Mouse (Mus musculus) MEL (cell line): Measurements from ENCODE around the gene Ankrd36. TPM values are rescaled to one million over a fixed set of nuclear protein-coding genes. Genes with fewer than 3 reads are reported as not detected.
A peak's percentile ranks its signal among the peaks of the same experiment; 100 is the strongest.

ENCODE experiments used
- DNase-seq: peaks from one replicate; pipeline ENCODE4 v3.0.0; 2011; ENCODE audit warnings: low read depth, low spot score
- H3K27ac ChIP-seq: 2 replicates; pipeline ENCODE4 v1.5.1; 2012; ENCODE audit warnings: low read depth, mild to moderate bottlenecking, control low read depth, low read length, moderate library complexity; ENCODE audit not compliant: control insufficient read depth
- H3K27me3 ChIP-seq, 2 experiments: fragments of 150-350 bp in 1 of 2; sonication (generic) in 1 of 2; 2 replicates each; pipeline ENCODE4 v1.6.1; 2012; ENCODE audit warnings: low read length in 2 of 2, mild to moderate bottlenecking in 2 of 2, improper control_type of control experiment in 1 of 2, moderate library complexity in 1 of 2; ENCODE audit not compliant: insufficient read depth in 2 of 2, control insufficient read depth in 1 of 2
- H3K36me3 ChIP-seq, 2 experiments: 2 replicates each; pipeline ENCODE4 v1.6.1; 2012 to 2014; ENCODE audit warnings: low read length in 2 of 2, improper control_type of control experiment in 1 of 2, inconsistent platforms in 1 of 2, mild to moderate bottlenecking in 1 of 2; ENCODE audit not compliant: insufficient read depth in 2 of 2, control insufficient read depth in 1 of 2
- H3K4me1 ChIP-seq, 2 experiments: fragments of 150-350 bp in 1 of 2; sonication (generic) in 1 of 2; 2 replicates each; pipeline ENCODE4 v1.6.1; 2012; ENCODE audit warnings: low read length in 2 of 2, improper control_type of control experiment in 1 of 2, mild to moderate bottlenecking in 1 of 2; ENCODE audit not compliant: insufficient read depth in 2 of 2, control insufficient read depth in 1 of 2
- H3K4me3 ChIP-seq, 2 experiments: fragments of 150-350 bp in 1 of 2; sonication (generic) in 1 of 2; 2 replicates each; pipeline ENCODE4 v1.5.1; 2012; ENCODE audit warnings: low read depth in 2 of 2, low read length in 2 of 2, mild to moderate bottlenecking in 2 of 2, moderate library complexity in 2 of 2, control low read depth in 1 of 2, improper control_type of control experiment in 1 of 2; ENCODE audit not compliant: control insufficient read depth in 1 of 2, insufficient read depth in 1 of 2
- H3K79me2 ChIP-seq: 2 replicates; pipeline ENCODE4 v1.6.1; 2012; ENCODE audit warnings: mild to moderate bottlenecking, low read length, moderate library complexity; ENCODE audit not compliant: control insufficient read depth, poor library complexity, insufficient read depth
- H3K9ac ChIP-seq: 2 replicates; pipeline ENCODE4 v1.6.1; 2012; ENCODE audit warnings: low read depth, mild to moderate bottlenecking, control low read depth, low read length, moderate library complexity; ENCODE audit not compliant: control insufficient read depth, poor library complexity, severe bottlenecking
- H3K9me3 ChIP-seq: fragments of 150-350 bp; sonication (generic); replicated peaks from 2 replicates; pipeline ENCODE4 v1.6.1; 2012; ENCODE audit warnings: mild to moderate bottlenecking, low read length, improper control_type of control experiment, moderate library complexity; ENCODE audit not compliant: insufficient read depth
- BHLHE40 ChIP-seq: IDR thresholded peaks from 2 replicates; pipeline ENCODE4 v1.6.1; 2012; ENCODE audit warnings: low read depth, mild to moderate bottlenecking, inconsistent platforms, low read length, improper control_type of control experiment, borderline replicate concordance
- CHD1 ChIP-seq: IDR thresholded peaks from 2 replicates; pipeline ENCODE4 v1.6.1; 2012; ENCODE audit warnings: low read depth, mild to moderate bottlenecking, inconsistent platforms, low read length, improper control_type of control experiment
- CHD2 ChIP-seq: IDR thresholded peaks from 2 replicates; pipeline ENCODE4 v1.6.1; 2011; ENCODE audit warnings: low read length, improper control_type of control experiment
- CTCF ChIP-seq, 3 experiments: IDR thresholded peaks in 2 of 3; conservative IDR thresholded peaks in 1 of 3; 2 replicates each; pipeline ENCODE4 v1.5.1; 2011 to 2012; ENCODE audit warnings: low read length in 3 of 3, low read depth in 2 of 3, mild to moderate bottlenecking in 2 of 3, improper control_type of control experiment in 1 of 3, inconsistent platforms in 1 of 3, mixed read lengths in 1 of 3, moderate library complexity in 1 of 3; ENCODE audit not compliant: control insufficient read depth in 1 of 3, insufficient read depth in 1 of 3, poor library complexity in 1 of 3, severe bottlenecking in 1 of 3
- E2F4 ChIP-seq: IDR thresholded peaks from 2 replicates; pipeline ENCODE4 v1.6.1; 2011; ENCODE audit warnings: low read depth, low read length, improper control_type of control experiment, borderline replicate concordance
- ELF1 ChIP-seq: IDR thresholded peaks from 2 replicates; pipeline ENCODE4 v1.6.1; 2014; ENCODE audit warnings: low read depth, mild to moderate bottlenecking, inconsistent platforms, low read length, improper control_type of control experiment, moderate library complexity
- EP300 ChIP-seq, 2 experiments: IDR thresholded peaks; 2 replicates each; pipeline ENCODE4 v1.6.1; 2011; ENCODE audit warnings: improper control_type of control experiment in 2 of 2, low read length in 2 of 2, low read depth in 1 of 2, mild to moderate bottlenecking in 1 of 2
- ETS1 ChIP-seq: IDR thresholded peaks from 2 replicates; pipeline ENCODE4 v1.6.1; 2012; ENCODE audit warnings: low read depth, mild to moderate bottlenecking, inconsistent platforms, low read length, improper control_type of control experiment, moderate library complexity
- GABPA ChIP-seq: IDR thresholded peaks from 2 replicates; pipeline ENCODE4 v1.6.1; 2012; ENCODE audit warnings: low read depth, mild to moderate bottlenecking, inconsistent platforms, low read length, improper control_type of control experiment, moderate library complexity
- MAFK ChIP-seq: IDR thresholded peaks from 2 replicates; pipeline ENCODE4 v1.6.1; 2011; ENCODE audit warnings: low read depth, mild to moderate bottlenecking, low read length, improper control_type of control experiment, borderline replicate concordance
- MEF2A ChIP-seq: IDR thresholded peaks from 2 replicates; pipeline ENCODE4 v1.6.1; 2014; ENCODE audit warnings: low read depth, mild to moderate bottlenecking, inconsistent platforms, low read length, improper control_type of control experiment; ENCODE audit not compliant: poor library complexity, insufficient replicate concordance, severe bottlenecking; ENCODE audit errors: extremely low read depth
- MXI1 ChIP-seq: IDR thresholded peaks from 2 replicates; pipeline ENCODE4 v1.6.1; 2011; ENCODE audit warnings: mild to moderate bottlenecking, low read depth, low read length, improper control_type of control experiment
- MYB ChIP-seq: IDR thresholded peaks from 2 replicates; pipeline ENCODE4 v1.6.1; 2011; ENCODE audit warnings: mild to moderate bottlenecking, low read depth, low read length, improper control_type of control experiment
- MYC ChIP-seq: IDR thresholded peaks from 2 replicates; pipeline ENCODE4 v1.6.1; 2011; ENCODE audit warnings: low read depth, mild to moderate bottlenecking, low read length, improper control_type of control experiment, moderate library complexity
- NRF1 ChIP-seq: IDR thresholded peaks from 2 replicates; pipeline ENCODE4 v1.6.1; 2014; ENCODE audit warnings: low read depth, mild to moderate bottlenecking, inconsistent platforms, low read length, improper control_type of control experiment, moderate library complexity; ENCODE audit not compliant: poor library complexity, insufficient read depth, severe bottlenecking
- POLR2A ChIP-seq, 2 experiments: IDR thresholded peaks; 2 replicates each; pipeline ENCODE4 v1.6.1; 2011 to 2012; ENCODE audit warnings: low read length in 2 of 2, mild to moderate bottlenecking in 2 of 2, control low read depth in 1 of 2, improper control_type of control experiment in 1 of 2, low read depth in 1 of 2, moderate library complexity in 1 of 2; ENCODE audit not compliant: control insufficient read depth in 1 of 2, insufficient read depth in 1 of 2, poor library complexity in 1 of 2
- POLR2AphosphoS2 ChIP-seq: IDR thresholded peaks from 2 replicates; pipeline ENCODE4 v1.6.1; 2011; ENCODE audit warnings: low read length, improper control_type of control experiment
- POLR2AphosphoS5 ChIP-seq: IDR thresholded peaks from 2 replicates; pipeline ENCODE4 v1.6.1; 2012; ENCODE audit warnings: low read depth, borderline replicate concordance, mild to moderate bottlenecking, inconsistent platforms, low read length, moderate library complexity, mixed read lengths
- RAD21 ChIP-seq: IDR thresholded peaks from 2 replicates; pipeline ENCODE4 v1.6.1; 2011; ENCODE audit warnings: mild to moderate bottlenecking, low read depth, low read length, improper control_type of control experiment
- RCOR1 ChIP-seq: IDR thresholded peaks from 2 replicates; pipeline ENCODE4 v1.6.1; 2012; ENCODE audit warnings: low read depth, mild to moderate bottlenecking, inconsistent platforms, low read length, improper control_type of control experiment
- SIN3A ChIP-seq: IDR thresholded peaks from 2 replicates; pipeline ENCODE4 v1.6.1; 2012; ENCODE audit warnings: low read length, improper control_type of control experiment, inconsistent platforms
- TAL1 ChIP-seq: IDR thresholded peaks from 2 replicates; pipeline ENCODE4 v1.6.1; 2012; ENCODE audit warnings: mild to moderate bottlenecking, inconsistent platforms, low read length, moderate library complexity, mixed read lengths
- TBP ChIP-seq: IDR thresholded peaks from 2 replicates; pipeline ENCODE4 v1.8.0; 2011; ENCODE audit warnings: low read depth, low read length, improper control_type of control experiment
- TCF12 ChIP-seq: IDR thresholded peaks from 2 replicates; pipeline ENCODE4 v1.6.1; 2014; ENCODE audit warnings: low read depth, mild to moderate bottlenecking, inconsistent platforms, low read length, improper control_type of control experiment, moderate library complexity
- USF1 ChIP-seq: IDR thresholded peaks from 2 replicates; pipeline ENCODE4 v1.6.1; 2014; ENCODE audit warnings: low read depth, mild to moderate bottlenecking, inconsistent platforms, low read length, improper control_type of control experiment, moderate library complexity
- USF2 ChIP-seq, 2 experiments: IDR thresholded peaks; 2 replicates each; pipeline ENCODE4 v1.6.1; 2011 to 2012; ENCODE audit warnings: improper control_type of control experiment in 2 of 2, low read length in 2 of 2, borderline replicate concordance in 1 of 2, inconsistent platforms in 1 of 2, low read depth in 1 of 2, mild to moderate bottlenecking in 1 of 2; ENCODE audit not compliant: insufficient read depth in 1 of 2
- ZC3H11A ChIP-seq: IDR thresholded peaks from 2 replicates; pipeline ENCODE4 v1.6.1; 2012; ENCODE audit warnings: low read depth, mild to moderate bottlenecking, inconsistent platforms, low read length, improper control_type of control experiment
- ZKSCAN1 ChIP-seq: IDR thresholded peaks from 2 replicates; pipeline ENCODE4 v1.6.1; 2012; ENCODE audit warnings: low read depth, mild to moderate bottlenecking, inconsistent platforms, low read length, improper control_type of control experiment, moderate library complexity
- ZMIZ1 ChIP-seq: IDR thresholded peaks from 2 replicates; pipeline ENCODE4 v1.6.1; 2012; ENCODE audit warnings: low read depth, mild to moderate bottlenecking, inconsistent platforms, low read length, improper control_type of control experiment, moderate library complexity
- ZNF384 ChIP-seq: IDR thresholded peaks from 2 replicates; pipeline ENCODE4 v1.6.1; 2012; ENCODE audit warnings: low read depth, mild to moderate bottlenecking, inconsistent platforms, low read length, improper control_type of control experiment
- polyA plus RNA-seq, 2 experiments: library from polyadenylated mRNA; stranded (reverse) in 1 of 2; unstranded in 1 of 2; fragments of >175 nt in 1 of 2; fragments of >200 nt in 1 of 2; gene quantifications; 2 replicates each; pipeline versions ENCODE4 v1.2.1 to v1.2.4; 2012; ENCODE audit warnings: low replicate concordance in 2 of 2, low read depth in 1 of 2; ENCODE audit not compliant: insufficient read length in 2 of 2, insufficient read depth in 1 of 2, missing spikeins in 1 of 2
- total RNA-seq: library from RNA; depleted of rRNA; stranded (reverse); fragments of 300-350 nt; gene quantifications from 2 replicates; pipeline ENCODE4 v1.2.3, GENCODE M21; 2012

Gene Ankrd36
- total and polyA plus RNA-seq, 3 experiments, result 3.2 to 3.4 TPM; not detected in 1

GRCm38 (mm10) chr11:5541230-5541798 lies 28.2 kb upstream of the Ankrd36 start (continued):
- TF ChIP-seq BHLHE40 (no peak), GABPA (no peak), MEF2A (no peak), MAFK (no peak), MYC (peak; percentile 99), ZNF384 (no peak), E2F4 (0 out of 2 replicates have a peak, but pooled peaks have one; percentile 18), CTCF (IDR thresholded peaks at IDR 0.05 in 2 of 3, conservative IDR thresholded peaks at IDR 0.05 in 1 of 3; ENCODE audit: control insufficient read depth in 1 of 3, insufficient read depth in 1 of 3, low read depth in 2 of 3, low read length in 3 of 3, poor library complexity in 1 of 3, severe bottlenecking in 1 of 3) (no peak)

GRCm38 (mm10) chr11:5541799-5542481 lies 27.5 kb upstream of the Ankrd36 start, which contains the start of gene Ccdc117:
Gene Ccdc117 (minus strand): TSS chr11:5542187.
- Histone ChIP-seq H3K9me3 (no peaks in the 10 kb centered on the region), H3K27me3 (no peaks in the 10 kb centered on the region), H3K9ac (peak within 1 kb of the TSS; percentile 86), H3K4me1 (peaks cover 36 to 47% of the 10 kb centered on the region in 2 experiments), H3K4me3 (peak within 1 kb of the TSS; percentile 75 to 85), H3K79me2 (peaks cover 31% of the 10 kb centered on the region), H3K36me3 (peaks cover 17 to 41% of the 10 kb centered on the region in 2 experiments), H3K27ac (peak within 1 kb of the TSS; percentile 70)
- peak; percentile 98 for DNase-seq
- TF ChIP-seq E2F4 (no peak), MYB (peak; percentile 59), TAL1 (peak; percentile 42; the same call in 1 of the 2 replicates), TBP (peak; percentile 89), ZC3H11A (no peak), CTCF (IDR thresholded peaks at IDR 0.05 in 2 of 3, conservative IDR thresholded peaks at IDR 0.05 in 1 of 3; ENCODE audit: control insufficient read depth in 1 of 3, insufficient read depth in 1 of 3, low read depth in 2 of 3, low read length in 3 of 3, poor library complexity in 1 of 3, severe bottlenecking in 1 of 3) (peak in 2 of 3 experiments; percentile 4 to 24; a peak in 2 of 6 replicates), ZNF384 (peak; percentile 33; the same call in 1 of the 2 replicates), TCF12 (peak; percentile 80), RCOR1 (peak; percentile 72), RAD21 (no peak; the same call in 1 of the 2 replicates), MXI1 (peak; percentile 89), ZKSCAN1 (0 out of 2 replicates have a peak, but pooled peaks have one; percentile 47), POLR2AphosphoS5 (no peak), SIN3A (peak; percentile 98), POLR2AphosphoS2 (peak; percentile 79), ZMIZ1 (peak; percentile 89), USF1 (peak; percentile 57), GABPA (0 out of 2 replicates have a peak, but pooled peaks have one; percentile 63), EP300 (IDR thresholded peaks at IDR 0.05; ENCODE audit: low read depth in 1 of 2, low read length in 2 of 2) (peak; percentile 60 to 62), CHD2 (no peak; the same call in 1 of the 2 replicates), USF2 (IDR thresholded peaks at IDR 0.05; ENCODE audit: borderline replicate concordance in 1 of 2, insufficient read depth in 1 of 2, low read depth in 1 of 2, low read length in 2 of 2) (no peak), ETS1 (peak; percentile 59; the same call in 1 of the 2 replicates), ELF1 (peak; percentile 44; the same call in 1 of the 2 replicates), NRF1 (peak; percentile 42; the same call in 1 of the 2 replicates), CHD1 (no peak), MEF2A (no peak), POLR2A (IDR thresholded peaks at IDR 0.05; ENCODE audit: control insufficient read depth in 1 of 2, insufficient read depth in 1 of 2, low read depth in 1 of 2, low read length in 2 of 2, poor library complexity in 1 of 2) (peak; percentile 38 to 76; a peak in 2 of 4 replicates), BHLHE40 (0 out of 2 replicates have a peak, but pooled peaks have one; percentile 26)
